Mouse (Mus musculus): ENCODE measurements around the gene Gemin5. TPM values are rescaled to one million over a fixed set of nuclear protein-coding genes. Genes with fewer than 3 reads are reported as not detected.
"Not testable (repeated sequence)": the region's sequence is repeated elsewhere in the genome, so short reads cannot be mapped to it uniquely, and the experiment has no call there.

The Gemin5 gene
- polyA plus RNA-seq, 1 experiment from 2014 or later: 32.0 TPM

- H3K4me1 ChIP-seq (replicated peaks; ENCODE audit: control insufficient read depth, insufficient read depth, low read length): 0 out of 2 replicates have a peak, but pooled peaks cover 3% of the 10 kb centered on the region
- H3K9ac ChIP-seq (ENCODE audit: low read depth, low read length): no peak overlapping the region
- no peaks in the 10 kb centered on the region for H3K36me3 ChIP-seq (ENCODE audit: control insufficient read depth, insufficient read depth, low read length)
- WGBS: 91% methylated on average over 2 of the region's 2 CpGs
- H3K9me3 ChIP-seq (ENCODE audit: control insufficient read depth, low read length): no peaks in the 10 kb centered on the region
- ATAC-seq (ENCODE audit: low FRiP score): no peak
- H3K4me3 ChIP-seq (ENCODE audit: low read depth, low read length): no peak overlapping the region
- H3K4me2 ChIP-seq (replicated peaks; ENCODE audit: low read depth, low read length): no peak overlapping the region
- no peaks in the 10 kb centered on the region; the same call in 1 of the 2 replicates for H3K27me3 ChIP-seq (ENCODE audit: control insufficient read depth, insufficient read depth, low read length)
- DNase-seq (ENCODE audit: low spot score): no peak
- no peak overlapping the region for H3K27ac ChIP-seq (ENCODE audit: low read depth, low read length)
Observed at GRCm38 (mm10) chr11:58100006-58100405, 68.3 kb downstream of the Gemin5 start.

- not testable (repeated sequence) for H3K4me1 ChIP-seq (replicated peaks; ENCODE audit: control insufficient read depth, insufficient read depth, low read length); H3K9ac ChIP-seq (ENCODE audit: low read depth, low read length); H3K4me2 ChIP-seq (replicated peaks; ENCODE audit: low read depth, low read length); H3K36me3 ChIP-seq (ENCODE audit: control insufficient read depth, insufficient read depth, low read length); H3K27ac ChIP-seq (ENCODE audit: low read depth, low read length); H3K27me3 ChIP-seq (ENCODE audit: control insufficient read depth, insufficient read depth, low read length); H3K4me3 ChIP-seq (ENCODE audit: low read depth, low read length); DNase-seq (ENCODE audit: low spot score); H3K9me3 ChIP-seq (ENCODE audit: control insufficient read depth, low read length); ATAC-seq (ENCODE audit: low FRiP score)
- WGBS: 63% methylated on average over 5 of the region's 5 CpGs
Observed at GRCm38 (mm10) chr11:58098366-58098720, 70.0 kb downstream of the Gemin5 start.

GRCm38 (mm10) chr11:58097621-58098365, 70.5 kb downstream of the Gemin5 start:
- no peak overlapping the region for H3K27ac ChIP-seq (ENCODE audit: low read depth, low read length)
- WGBS: 3% methylated on average over 30 of the region's 38 CpGs

GRCm38 (mm10) chr11:58096821-58097620, 71.3 kb downstream of the Gemin5 start:
- H3K9ac ChIP-seq (ENCODE audit: low read depth, low read length): no peak overlapping the region
- DNase-seq (ENCODE audit: low spot score) (no peak), ATAC-seq (ENCODE audit: low FRiP score) (no peak)
- H3K27me3 ChIP-seq (ENCODE audit: control insufficient read depth, insufficient read depth, low read length): no peaks in the 10 kb centered on the region; the same call in 1 of the 2 replicates
- H3K9me3 ChIP-seq (ENCODE audit: control insufficient read depth, low read length): no peaks in the 10 kb centered on the region
- 0 out of 2 replicates have a peak, but pooled peaks cover 3% of the 10 kb centered on the region for H3K4me1 ChIP-seq (replicated peaks; ENCODE audit: control insufficient read depth, insufficient read depth, low read length)
- no peak overlapping the region for H3K4me3 ChIP-seq (ENCODE audit: low read depth, low read length)
- H3K36me3 ChIP-seq (ENCODE audit: control insufficient read depth, insufficient read depth, low read length): no peaks in the 10 kb centered on the region
- 53% methylated on average over 20 of the region's 20 CpGs for WGBS
- H3K4me2 ChIP-seq (replicated peaks; ENCODE audit: low read depth, low read length): peak overlapping the region; percentile 66; the same call in 1 of the 2 replicates
- no peak overlapping the region for H3K27ac ChIP-seq (ENCODE audit: low read depth, low read length)

More at GRCm38 (mm10) chr11:58097621-58098365, 70.5 kb downstream of the Gemin5 start:
- Histone ChIP-seq H3K4me3 (ENCODE audit: low read depth, low read length) (peak overlapping the region; percentile 34), H3K9ac (ENCODE audit: low read depth, low read length) (peak overlapping the region; percentile 19; the same call in 1 of the 2 replicates), H3K4me2 (replicated peaks; ENCODE audit: low read depth, low read length) (peak overlapping the region; percentile 66), H3K36me3 (ENCODE audit: control insufficient read depth, insufficient read depth, low read length) (no peaks in the 10 kb centered on the region), H3K4me1 (replicated peaks; ENCODE audit: control insufficient read depth, insufficient read depth, low read length) (0 out of 2 replicates have a peak, but pooled peaks cover 3% of the 10 kb centered on the region), H3K9me3 (ENCODE audit: control insufficient read depth, low read length) (no peaks in the 10 kb centered on the region), H3K27me3 (ENCODE audit: control insufficient read depth, insufficient read depth, low read length) (no peaks in the 10 kb centered on the region; the same call in 1 of the 2 replicates)
- DNase-seq (ENCODE audit: low spot score) (no peak), ATAC-seq (ENCODE audit: low FRiP score) (no peak)

GRCm38 (mm10) chr11:58096160-58096559, 72.2 kb downstream of the Gemin5 start:
- Histone ChIP-seq H3K9ac (ENCODE audit: low read depth, low read length) (no peak overlapping the region), H3K4me2 (replicated peaks; ENCODE audit: low read depth, low read length) (no peak overlapping the region), H3K27me3 (ENCODE audit: control insufficient read depth, insufficient read depth, low read length) (no peaks in the 10 kb centered on the region; the same call in 1 of the 2 replicates), H3K27ac (ENCODE audit: low read depth, low read length) (no peak overlapping the region), H3K4me1 (replicated peaks; ENCODE audit: control insufficient read depth, insufficient read depth, low read length) (0 out of 2 replicates have a peak, but pooled peaks cover 3% of the 10 kb centered on the region), H3K36me3 (ENCODE audit: control insufficient read depth, insufficient read depth, low read length) (no peaks in the 10 kb centered on the region), H3K9me3 (ENCODE audit: control insufficient read depth, low read length) (no peaks in the 10 kb centered on the region), H3K4me3 (ENCODE audit: low read depth, low read length) (no peak overlapping the region)
- WGBS: 89% methylated on average over 5 of the region's 5 CpGs
- DNase-seq (ENCODE audit: low spot score) (no peak), ATAC-seq (ENCODE audit: low FRiP score) (no peak)

GRCm38 (mm10) chr11:58095561-58095960, 72.8 kb downstream of the Gemin5 start:
- WGBS: 68% methylated on average over 1 of the region's 1 CpGs

GRCm38 (mm10) chr11:58094766-58095165, 73.6 kb downstream of the Gemin5 start:
- H3K9me3 ChIP-seq (ENCODE audit: control insufficient read depth, low read length): no peaks in the 10 kb centered on the region
- H3K27me3 ChIP-seq (ENCODE audit: control insufficient read depth, insufficient read depth, low read length): no peaks in the 10 kb centered on the region; the same call in 1 of the 2 replicates
- H3K4me3 ChIP-seq (ENCODE audit: low read depth, low read length): no peak overlapping the region
- H3K36me3 ChIP-seq (ENCODE audit: control insufficient read depth, insufficient read depth, low read length): no peaks in the 10 kb centered on the region
- 0 out of 2 replicates have a peak, but pooled peaks cover 3% of the 10 kb centered on the region for H3K4me1 ChIP-seq (replicated peaks; ENCODE audit: control insufficient read depth, insufficient read depth, low read length)
- H3K27ac ChIP-seq (ENCODE audit: low read depth, low read length): no peak overlapping the region
- no peak for DNase-seq (ENCODE audit: low spot score)
- 78% methylated on average over 4 of the region's 4 CpGs for WGBS
- no peak overlapping the region for H3K9ac ChIP-seq (ENCODE audit: low read depth, low read length)
- no peak overlapping the region for H3K4me2 ChIP-seq (replicated peaks; ENCODE audit: low read depth, low read length)
- ATAC-seq (ENCODE audit: low FRiP score): no peak

More at GRCm38 (mm10) chr11:58095561-58095960, 72.8 kb downstream of the Gemin5 start:
- no peaks in the 10 kb centered on the region for H3K36me3 ChIP-seq (ENCODE audit: control insufficient read depth, insufficient read depth, low read length)
- no peak overlapping the region for H3K4me3 ChIP-seq (ENCODE audit: low read depth, low read length)
- 0 out of 2 replicates have a peak, but pooled peaks cover 3% of the 10 kb centered on the region for H3K4me1 ChIP-seq (replicated peaks; ENCODE audit: control insufficient read depth, insufficient read depth, low read length)
- no peaks in the 10 kb centered on the region for H3K9me3 ChIP-seq (ENCODE audit: control insufficient read depth, low read length)
- DNase-seq (ENCODE audit: low spot score) (no peak), ATAC-seq (ENCODE audit: low FRiP score) (no peak)
- H3K27me3 ChIP-seq (ENCODE audit: control insufficient read depth, insufficient read depth, low read length): no peaks in the 10 kb centered on the region; the same call in 1 of the 2 replicates
- no peak overlapping the region for H3K9ac ChIP-seq (ENCODE audit: low read depth, low read length)
- H3K27ac ChIP-seq (ENCODE audit: low read depth, low read length): no peak overlapping the region
- no peak overlapping the region for H3K4me2 ChIP-seq (replicated peaks; ENCODE audit: low read depth, low read length)

GRCm38 (mm10) chr11:58093021-58093528, 75.3 kb downstream of the Gemin5 start, which contains the start of gene Gm12248:
Gene Gm12248 (minus strand): TSS chr11:58093134.
- H3K27me3 ChIP-seq (ENCODE audit: control insufficient read depth, insufficient read depth, low read length): no peaks in the 10 kb centered on the region; the same call in 1 of the 2 replicates
- WGBS: 19% methylated on average over 12 of the region's 12 CpGs
- H3K4me3 ChIP-seq (ENCODE audit: low read depth, low read length): no peak within 1 kb of the TSS
- no peaks in the 10 kb centered on the region for H3K36me3 ChIP-seq (ENCODE audit: control insufficient read depth, insufficient read depth, low read length)
- DNase-seq (ENCODE audit: low spot score) (no peak), ATAC-seq (ENCODE audit: low FRiP score) (no peak)
- no peak within 1 kb of the TSS for H3K9ac ChIP-seq (ENCODE audit: low read depth, low read length)
- no peak within 1 kb of the TSS for H3K4me2 ChIP-seq (replicated peaks; ENCODE audit: low read depth, low read length)
- no peak within 1 kb of the TSS for H3K27ac ChIP-seq (ENCODE audit: low read depth, low read length)
- no peaks in the 10 kb centered on the region for H3K9me3 ChIP-seq (ENCODE audit: control insufficient read depth, low read length)
- 0 out of 2 replicates have a peak, but pooled peaks cover 3% of the 10 kb centered on the region for H3K4me1 ChIP-seq (replicated peaks; ENCODE audit: control insufficient read depth, insufficient read depth, low read length)
